Mouse (Mus musculus): Measurements from ENCODE around the gene Gmnn. TPM values are rescaled to one million over a fixed set of nuclear protein-coding genes. Genes with fewer than 3 reads are reported as not detected.

Gene Gmnn
- polyA plus RNA-seq, 1 experiment from 2014 or later, result 20.1 TPM

Other genes with a start within 250 kb of the Gmnn start
- 19.1 and 22.8 TPM in 2 replicates for gene Ripor2, start 179.7 kb downstream of the Gmnn start, polyA plus RNA-seq (2015; fragmentation: Nextera tagmentation; extraction: Ambion mirVana)
- not detected in 2 replicates for gene Armh2, start 20.7 kb downstream of the Gmnn start, polyA plus RNA-seq (2015; fragmentation: Nextera tagmentation; extraction: Ambion mirVana)
- gene BC005537, start 39.7 kb upstream of the Gmnn start, polyA plus RNA-seq (2015; fragmentation: Nextera tagmentation; extraction: Ambion mirVana), result 17.3 and 20.7 TPM in 2 replicates
- 59.4 and 66.5 TPM in 2 replicates for gene Acot13, start 69.6 kb upstream of the Gmnn start, polyA plus RNA-seq (2015; fragmentation: Nextera tagmentation; extraction: Ambion mirVana)
- gene Tdp2, start 69.8 kb upstream of the Gmnn start, polyA plus RNA-seq (2015; fragmentation: Nextera tagmentation; extraction: Ambion mirVana), result 31.0 and 35.4 TPM in 2 replicates
- 9.5 and 9.6 TPM in 2 replicates for gene D130043K22Rik, start 83.2 kb upstream of the Gmnn start, polyA plus RNA-seq (2015; fragmentation: Nextera tagmentation; extraction: Ambion mirVana)
- 15.4 and 15.8 TPM in 2 replicates for gene Aldh5a1, start 175.7 kb upstream of the Gmnn start, polyA plus RNA-seq (2015; fragmentation: Nextera tagmentation; extraction: Ambion mirVana)
- gene Gpld1, start 181.2 kb upstream of the Gmnn start, polyA plus RNA-seq (2015; fragmentation: Nextera tagmentation; extraction: Ambion mirVana), result 2.6 and 3.0 TPM in 2 replicates